Mouse (Mus musculus): ENCODE data around the gene Dnah8. TPM values are rescaled to one million over a fixed set of nuclear protein-coding genes. Genes with fewer than 3 reads are reported as not detected.

Dnah8 gene
- total RNA-seq, 2 experiments from 2014 or later = 2.4 to 3.5 TPM

- TF ChIP-seq CTCF (conservative IDR thresholded peaks at IDR 0.05) = no peak
- H3K4me3 ChIP-seq = no peak overlapping the region
- DNase-seq (ENCODE audit: low spot score in 2 of 2) = no peak
- peak overlapping the region; percentile 43 for H3K27ac ChIP-seq
These were observed 242.1 kb downstream of the Dnah8 start for GRCm38 (mm10) chr17:30866281-30866680.

- Histone ChIP-seq H3K27ac (peak overlapping the region; percentile 43), H3K4me3 (no peak overlapping the region)
- DNase-seq (ENCODE audit: low spot score in 2 of 2) = peak in 1 of 2 experiments; percentile 14
- no peak for TF ChIP-seq CTCF (conservative IDR thresholded peaks at IDR 0.05)
These were observed 242.8 kb downstream of the Dnah8 start for GRCm38 (mm10) chr17:30866966-30867365.

GRCm38 (mm10) chr17:30871040-30871439, 246.9 kb downstream of the Dnah8 start:
- Histone ChIP-seq H3K27ac (no peak overlapping the region), H3K4me3 (no peak overlapping the region)
- TF ChIP-seq CTCF (conservative IDR thresholded peaks at IDR 0.05) = no peak
- DNase-seq (ENCODE audit: low spot score in 2 of 2) = no peak

- TF ChIP-seq CTCF (conservative IDR thresholded peaks at IDR 0.05) = peak; percentile 66
- Histone ChIP-seq H3K4me3 (no peak overlapping the region), H3K27ac (no peak overlapping the region)
- DNase-seq (ENCODE audit: low spot score in 2 of 2) = no peak
These were observed 250.1 kb downstream of the Dnah8 start for GRCm38 (mm10) chr17:30874276-30874675.

GRCm38 (mm10) chr17:30877456-30877855, 253.3 kb downstream of the Dnah8 start:
- DNase-seq (ENCODE audit: low spot score in 2 of 2) = no peak
- no peak for TF ChIP-seq CTCF (conservative IDR thresholded peaks at IDR 0.05)
- Histone ChIP-seq H3K27ac (no peak overlapping the region), H3K4me3 (no peak overlapping the region)

- TF ChIP-seq CTCF (conservative IDR thresholded peaks at IDR 0.05) = no peak
- H3K27ac ChIP-seq = no peak overlapping the region
- H3K4me3 ChIP-seq = no peak overlapping the region
- DNase-seq (ENCODE audit: low spot score in 2 of 2) = no peak
These were observed 254.5 kb downstream of the Dnah8 start for GRCm38 (mm10) chr17:30878626-30879025.

GRCm38 (mm10) chr17:30880391-30880790, 256.2 kb downstream of the Dnah8 start:
- Histone ChIP-seq H3K4me3 (no peak overlapping the region), H3K27ac (no peak overlapping the region)
- peak; percentile 49 for TF ChIP-seq CTCF (conservative IDR thresholded peaks at IDR 0.05)
- DNase-seq (ENCODE audit: low spot score in 2 of 2) = no peak

GRCm38 (mm10) chr17:30881001-30881400, 256.8 kb downstream of the Dnah8 start:
- TF ChIP-seq CTCF (conservative IDR thresholded peaks at IDR 0.05) = no peak
- Histone ChIP-seq H3K27ac (no peak overlapping the region), H3K4me3 (no peak overlapping the region)
- DNase-seq (ENCODE audit: low spot score in 2 of 2) = no peak

- TF ChIP-seq CTCF (conservative IDR thresholded peaks at IDR 0.05) = no peak
- Histone ChIP-seq H3K4me3 (no peak overlapping the region), H3K27ac (no peak overlapping the region)
- DNase-seq (ENCODE audit: low spot score in 2 of 2) = no peak
These were observed 258.1 kb downstream of the Dnah8 start for GRCm38 (mm10) chr17:30882206-30882605.

- no peak for TF ChIP-seq CTCF (conservative IDR thresholded peaks at IDR 0.05)
- Histone ChIP-seq H3K27ac (no peak overlapping the region), H3K4me3 (no peak overlapping the region)
- DNase-seq (ENCODE audit: low spot score in 2 of 2) = no peak
These were observed 259.4 kb downstream of the Dnah8 start for GRCm38 (mm10) chr17:30883534-30883933.

GRCm38 (mm10) chr17:30892086-30892485, 267.9 kb downstream of the Dnah8 start:
- Histone ChIP-seq H3K27ac (no peak overlapping the region), H3K4me3 (no peak overlapping the region)
- no peak for TF ChIP-seq CTCF (conservative IDR thresholded peaks at IDR 0.05)
- no peak for DNase-seq (ENCODE audit: low spot score in 2 of 2)

- Histone ChIP-seq H3K4me3 (no peak overlapping the region), H3K27ac (no peak overlapping the region)
- TF ChIP-seq CTCF (conservative IDR thresholded peaks at IDR 0.05) = peak; percentile 72
- DNase-seq (ENCODE audit: low spot score in 2 of 2) = no peak
These were observed 268.6 kb downstream of the Dnah8 start for GRCm38 (mm10) chr17:30892730-30893129.

- Histone ChIP-seq H3K4me3 (no peak overlapping the region), H3K27ac (no peak overlapping the region)
- no peak for TF ChIP-seq CTCF (conservative IDR thresholded peaks at IDR 0.05)
- DNase-seq (ENCODE audit: low spot score in 2 of 2) = no peak
These were observed 272.9 kb downstream of the Dnah8 start for GRCm38 (mm10) chr17:30897075-30897474.

- Histone ChIP-seq H3K4me3 (peak within 1 kb of the TSS; percentile 43), H3K27ac (no peak within 1 kb of the TSS)
- no peak for DNase-seq (ENCODE audit: low spot score in 2 of 2)
- no peak for TF ChIP-seq CTCF (conservative IDR thresholded peaks at IDR 0.05)
These were observed 277.5 kb downstream of the Dnah8 start, which contains the start of gene Glp1r for GRCm38 (mm10) chr17:30901627-30902026. Glp1r (plus strand) TSS chr17:30901817.

GRCm38 (mm10) chr17:30904096-30904495, 279.9 kb downstream of the Dnah8 start:
- no peak overlapping the region for H3K4me3 ChIP-seq
- no peak for TF ChIP-seq CTCF (conservative IDR thresholded peaks at IDR 0.05)
- no peak overlapping the region for H3K27ac ChIP-seq
- DNase-seq (ENCODE audit: low spot score in 2 of 2) = no peak

All from layer of hippocampus, adult 2 months (tissue).